Mouse (Mus musculus): Measurements from ENCODE around the gene Cela1. TPM values are rescaled to one million over a fixed set of nuclear protein-coding genes. Genes with fewer than 3 reads are reported as not detected.

Gene Cela1
- total RNA-seq, 2 experiments from 2014 or later = 2.4 to 3.3 TPM

DNA sequence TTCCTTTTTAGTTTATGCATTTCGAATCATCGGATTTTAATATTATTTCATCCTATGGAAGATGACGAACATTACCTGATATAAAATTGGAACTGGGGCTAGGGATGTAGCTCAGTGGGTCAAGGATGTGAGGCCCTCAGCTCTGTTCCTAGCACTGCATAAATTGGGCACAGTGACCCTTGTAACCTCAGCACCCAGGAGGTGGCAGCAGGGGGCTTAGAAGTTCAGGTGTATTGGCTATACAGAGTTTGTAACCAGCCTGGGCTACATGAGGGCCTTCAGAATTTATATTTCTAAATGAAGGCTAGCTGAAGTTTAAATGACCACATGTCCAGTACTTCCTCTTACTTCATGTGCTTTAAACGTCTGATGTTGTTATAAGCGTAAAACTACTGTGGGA lies 33.7 kb upstream of the Cela1 start:
- TF ChIP-seq CTCF (IDR thresholded peaks at IDR 0.05) = no peak
- no peak overlapping the region for H3K27ac ChIP-seq
- H3K4me3 ChIP-seq = no peak overlapping the region
- DNase-seq (ENCODE audit: extremely low spot score in 1 of 2, low spot score in 2 of 2) = no peak
- intact Hi-C loops (cut with DNase I) = no loop called here

DNA sequence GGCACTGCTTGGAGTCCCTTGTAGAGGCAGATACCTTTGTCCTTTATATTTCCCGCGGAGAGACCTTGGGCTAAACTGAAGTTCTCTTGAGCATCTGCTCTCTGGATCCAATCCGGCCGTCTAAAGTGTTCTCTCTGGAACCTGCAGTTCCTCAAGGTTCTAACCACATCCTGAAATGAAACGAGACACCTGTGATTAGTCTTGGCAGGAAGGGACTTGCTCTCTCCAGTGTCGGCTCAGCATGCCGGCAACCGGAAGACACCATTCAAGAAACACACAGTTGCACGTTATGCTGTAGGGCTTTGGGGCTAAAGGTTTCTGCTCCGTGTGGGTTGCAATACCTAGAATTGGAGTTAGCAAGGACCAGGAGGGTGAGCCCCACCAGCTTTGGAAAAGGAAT lies 32.3 kb upstream of the Cela1 start:
- no peak overlapping the region for H3K27ac ChIP-seq
- DNase-seq (ENCODE audit: extremely low spot score in 1 of 2, low spot score in 2 of 2) = no peak
- H3K4me3 ChIP-seq = no peak overlapping the region
- no peak for TF ChIP-seq CTCF (IDR thresholded peaks at IDR 0.05)
- intact Hi-C loops (cut with DNase I) = no loop called here

DNA sequence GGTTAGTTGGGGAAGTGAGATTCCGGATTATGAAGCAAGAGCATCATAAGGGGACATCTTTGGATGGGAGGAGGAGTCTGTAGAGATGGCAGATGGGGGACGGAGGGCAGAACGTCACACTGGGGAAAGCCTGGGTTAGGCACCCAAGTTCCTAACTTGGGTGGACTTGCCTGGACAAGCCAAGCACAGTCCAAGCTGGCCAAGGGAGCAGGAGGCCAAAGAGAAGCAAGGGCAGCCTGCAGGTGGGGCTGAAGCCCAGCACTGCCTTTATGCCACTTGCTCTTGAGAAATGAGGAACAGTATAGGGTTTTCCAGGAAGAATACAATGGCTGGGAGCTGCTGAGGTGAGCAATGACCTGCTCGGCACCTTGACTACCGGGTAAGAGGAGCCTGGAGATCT lies 31.5 kb upstream of the Cela1 start:
- no peak overlapping the region for H3K4me3 ChIP-seq
- intact Hi-C loops (cut with DNase I) = no loop called here
- H3K27ac ChIP-seq = no peak overlapping the region
- no peak for TF ChIP-seq CTCF (IDR thresholded peaks at IDR 0.05)
- DNase-seq (ENCODE audit: extremely low spot score in 1 of 2, low spot score in 2 of 2) = no peak

DNA sequence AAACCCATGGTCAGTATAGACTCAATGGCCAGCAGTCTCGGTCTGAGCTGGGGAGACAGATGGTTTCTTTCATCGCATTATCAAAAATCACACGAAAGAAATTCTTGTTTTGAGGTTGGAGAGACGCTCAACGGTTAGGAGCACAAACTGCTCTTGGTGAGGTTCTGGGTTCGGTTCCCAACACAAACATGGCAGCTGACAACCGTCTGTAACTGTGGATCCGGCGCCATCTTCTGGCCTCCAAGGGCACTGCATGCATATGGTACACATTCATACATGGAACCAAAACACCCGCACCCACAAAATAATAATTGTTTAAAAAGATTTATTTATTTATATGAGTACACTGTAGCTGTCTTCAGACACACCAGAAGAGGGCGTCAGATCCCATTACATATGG lies 30.9 kb upstream of the Cela1 start:
- peak; percentile 27 for TF ChIP-seq CTCF (IDR thresholded peaks at IDR 0.05)
- H3K27ac ChIP-seq = no peak overlapping the region
- intact Hi-C loops (cut with DNase I) = no loop called here

DNA sequence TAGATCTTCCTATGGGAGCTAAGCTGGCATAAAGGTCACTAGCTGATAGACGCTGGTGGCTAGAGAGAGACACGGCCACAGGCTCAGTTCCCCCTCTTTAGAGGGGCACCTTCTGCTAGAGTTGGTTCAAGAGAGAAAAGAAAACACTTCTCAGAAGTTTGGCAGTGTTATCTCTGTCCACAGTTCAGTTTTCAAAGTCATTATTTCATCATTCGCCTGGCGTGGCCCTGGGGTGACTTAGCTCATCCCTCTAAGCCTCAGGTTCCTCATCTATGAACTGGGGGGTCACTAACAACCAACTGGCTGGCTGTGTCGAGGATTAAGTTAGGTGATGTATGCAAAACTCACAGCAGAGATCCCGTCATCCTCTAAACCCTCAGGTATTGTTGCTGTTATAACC lies 30.2 kb upstream of the Cela1 start:
- TF ChIP-seq CTCF (IDR thresholded peaks at IDR 0.05) = no peak
- DNase-seq (ENCODE audit: extremely low spot score in 1 of 2, low spot score in 2 of 2) = no peak
- Histone ChIP-seq H3K27ac (no peak overlapping the region), H3K4me3 (no peak overlapping the region)
- intact Hi-C loops (cut with DNase I) = no loop called here

More for the DNA sequence above, 30.9 kb upstream of the Cela1 start:
- no peak for DNase-seq (ENCODE audit: extremely low spot score in 1 of 2, low spot score in 2 of 2)
- no peak overlapping the region for H3K4me3 ChIP-seq

DNA sequence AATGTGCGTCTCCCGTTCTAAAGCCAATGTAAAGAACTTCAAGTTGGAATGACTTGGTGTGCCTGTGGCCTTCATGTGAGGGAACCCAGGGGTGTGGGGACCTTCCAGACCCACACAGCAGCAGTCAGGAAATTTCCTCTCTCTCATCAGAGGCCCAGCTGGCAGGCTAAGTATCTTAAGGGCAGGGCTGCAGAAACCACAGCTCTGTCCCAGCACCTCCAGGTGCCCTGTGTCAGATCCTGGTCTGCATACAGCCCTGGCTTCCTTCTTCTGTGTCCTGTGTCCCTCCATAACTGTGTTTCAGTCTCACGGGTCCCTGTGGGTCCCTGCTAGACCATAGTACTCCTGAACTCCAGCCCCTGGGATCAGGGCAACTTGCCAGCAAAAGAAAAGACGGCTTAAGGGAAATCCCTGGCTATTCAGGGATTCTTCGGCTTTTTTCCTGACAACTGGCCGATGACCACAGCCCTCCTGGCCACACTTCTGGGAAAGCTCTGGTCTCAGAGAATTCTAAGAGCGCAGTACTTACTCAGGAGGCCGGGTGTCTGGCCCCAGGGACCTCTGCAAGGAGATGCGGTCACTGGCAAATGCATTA lies 27.8 kb upstream of the Cela1 start:
- no peak overlapping the region for H3K27ac ChIP-seq
- intact Hi-C loops (cut with DNase I) = no loop called here
- no peak for DNase-seq (ENCODE audit: extremely low spot score in 1 of 2, low spot score in 2 of 2)
- no peak overlapping the region for H3K4me3 ChIP-seq
- TF ChIP-seq CTCF (IDR thresholded peaks at IDR 0.05) = no peak

DNA sequence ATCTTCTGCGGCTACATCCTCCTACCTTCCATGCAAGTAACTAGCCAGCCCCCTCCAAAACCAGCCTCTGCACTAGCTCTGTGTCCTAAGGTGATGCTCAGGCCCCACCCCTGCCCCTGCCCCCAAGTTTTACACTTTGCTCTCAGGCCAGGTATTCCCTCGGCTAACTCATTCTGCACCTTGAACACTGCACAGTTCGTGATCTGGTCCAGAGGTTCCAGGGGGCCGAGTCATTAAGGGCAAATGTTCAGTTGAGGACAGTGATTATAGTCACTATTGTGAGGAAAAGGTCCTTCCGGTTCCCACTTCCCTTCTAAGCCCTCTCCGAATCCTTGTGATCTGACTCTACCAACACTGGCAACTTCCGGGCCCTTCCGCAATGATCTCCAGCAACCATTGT lies 26.7 kb upstream of the Cela1 start:
- no peak for DNase-seq (ENCODE audit: extremely low spot score in 1 of 2, low spot score in 2 of 2)
- no peak for TF ChIP-seq CTCF (IDR thresholded peaks at IDR 0.05)
- Histone ChIP-seq H3K4me3 (no peak overlapping the region), H3K27ac (no peak overlapping the region)
- intact Hi-C loops (cut with DNase I) = no loop called here

DNA sequence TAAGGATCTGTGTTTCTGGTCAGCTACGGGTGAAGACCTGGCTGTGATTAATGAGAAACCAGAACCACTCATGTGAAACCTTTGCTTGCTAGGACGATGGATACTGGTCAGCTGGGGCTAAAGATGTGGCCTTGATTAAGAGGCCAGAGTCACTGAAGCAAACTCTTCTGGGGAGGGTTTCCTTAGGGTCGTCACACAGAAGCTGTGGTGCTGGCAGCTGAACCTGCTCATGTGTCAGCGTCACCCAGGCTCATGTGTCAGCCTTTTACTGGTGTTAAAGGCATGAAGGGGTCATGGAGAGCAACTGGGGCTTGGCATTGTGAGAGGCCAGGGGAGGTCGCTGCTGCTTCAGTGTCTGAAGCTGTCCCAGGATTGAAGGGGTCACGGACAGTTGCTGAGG lies 23.1 kb upstream of the Cela1 start:
- no peak for DNase-seq (ENCODE audit: extremely low spot score in 1 of 2, low spot score in 2 of 2)
- intact Hi-C loops (cut with DNase I) = no loop called here
- Histone ChIP-seq H3K27ac (no peak overlapping the region), H3K4me3 (no peak overlapping the region)
- TF ChIP-seq CTCF (IDR thresholded peaks at IDR 0.05) = no peak

DNA sequence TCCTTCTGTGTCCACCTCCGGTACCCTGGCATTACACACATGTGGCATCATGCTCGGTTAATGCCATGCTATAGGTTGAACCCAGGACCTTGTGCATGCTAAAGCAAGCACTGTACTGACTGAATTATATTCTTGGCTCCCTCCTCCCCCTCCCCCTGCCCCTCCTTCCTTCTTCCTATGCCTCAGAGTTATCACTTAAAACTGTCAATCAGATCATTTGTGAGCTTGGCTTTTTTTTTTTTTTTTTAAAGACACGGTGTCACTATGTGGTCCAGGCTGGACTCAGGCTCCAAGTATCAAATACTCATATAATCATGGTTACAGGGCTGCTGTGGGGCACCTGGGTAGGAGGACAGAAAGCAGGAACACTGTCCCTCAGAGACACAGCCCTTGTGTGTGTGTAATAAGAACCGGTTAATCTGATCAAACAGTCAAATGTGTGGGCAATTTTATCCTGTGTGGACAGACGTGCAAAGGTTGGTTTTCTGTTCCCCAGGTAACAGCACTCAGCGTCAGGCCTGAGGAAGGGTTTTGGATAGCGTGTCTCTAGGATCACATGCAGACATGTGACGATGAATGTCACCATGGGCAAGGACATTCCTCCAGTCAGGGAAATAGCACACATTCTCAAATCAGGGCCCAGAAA lies 20.8 kb upstream of the Cela1 start:
- Histone ChIP-seq H3K27ac (no peak overlapping the region), H3K4me3 (no peak overlapping the region)
- intact Hi-C loops (cut with DNase I) = no loop called here
- DNase-seq (ENCODE audit: extremely low spot score in 1 of 2, low spot score in 2 of 2) = no peak
- no peak for TF ChIP-seq CTCF (IDR thresholded peaks at IDR 0.05)

DNA sequence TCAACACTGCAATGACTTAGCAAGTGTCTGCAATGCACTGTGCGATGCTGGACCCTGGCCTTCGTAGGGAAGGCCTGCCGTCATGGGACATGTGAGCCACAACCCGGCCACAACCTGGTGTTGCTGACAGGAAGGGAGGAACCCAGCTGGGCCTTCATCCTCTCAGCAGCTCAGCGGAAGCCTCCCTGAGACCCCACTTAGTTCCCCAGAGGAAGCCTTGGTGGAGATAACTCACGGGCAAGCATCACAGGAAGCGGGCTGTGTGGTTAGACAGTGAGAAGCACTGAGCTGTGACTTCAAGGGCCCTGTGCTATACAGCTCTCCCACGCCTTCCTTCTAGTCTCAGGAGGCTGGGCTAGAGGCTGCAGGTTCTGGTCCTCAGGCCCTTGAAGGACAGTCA lies 18.5 kb upstream of the Cela1 start:
- intact Hi-C loops (cut with DNase I) = no loop called here
- TF ChIP-seq CTCF (IDR thresholded peaks at IDR 0.05) = no peak
- no peak for DNase-seq (ENCODE audit: extremely low spot score in 1 of 2, low spot score in 2 of 2)
- Histone ChIP-seq H3K27ac (no peak overlapping the region), H3K4me3 (no peak overlapping the region)

DNA sequence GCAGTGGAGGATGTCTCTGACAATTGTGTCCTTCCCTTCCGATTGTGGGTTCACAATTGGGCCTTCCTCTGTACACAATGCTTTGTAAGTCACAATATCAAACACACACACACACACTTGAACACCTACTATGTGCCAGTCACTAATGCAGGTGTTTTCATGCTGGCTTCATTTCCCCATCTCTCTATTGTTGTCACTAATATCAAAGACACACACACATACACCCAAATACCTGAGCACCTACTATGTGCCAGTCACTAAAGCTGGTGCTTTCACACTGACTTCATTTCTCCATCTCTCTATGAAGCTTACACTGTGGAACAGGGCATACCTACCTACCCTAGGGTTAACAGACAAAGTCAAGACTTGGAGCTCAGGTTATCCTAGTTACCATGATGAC lies 17.7 kb upstream of the Cela1 start:
- Histone ChIP-seq H3K4me3 (no peak overlapping the region), H3K27ac (no peak overlapping the region)
- intact Hi-C loops (cut with DNase I) = no loop called here
- no peak for DNase-seq (ENCODE audit: extremely low spot score in 1 of 2, low spot score in 2 of 2)
- no peak for TF ChIP-seq CTCF (IDR thresholded peaks at IDR 0.05)

DNA sequence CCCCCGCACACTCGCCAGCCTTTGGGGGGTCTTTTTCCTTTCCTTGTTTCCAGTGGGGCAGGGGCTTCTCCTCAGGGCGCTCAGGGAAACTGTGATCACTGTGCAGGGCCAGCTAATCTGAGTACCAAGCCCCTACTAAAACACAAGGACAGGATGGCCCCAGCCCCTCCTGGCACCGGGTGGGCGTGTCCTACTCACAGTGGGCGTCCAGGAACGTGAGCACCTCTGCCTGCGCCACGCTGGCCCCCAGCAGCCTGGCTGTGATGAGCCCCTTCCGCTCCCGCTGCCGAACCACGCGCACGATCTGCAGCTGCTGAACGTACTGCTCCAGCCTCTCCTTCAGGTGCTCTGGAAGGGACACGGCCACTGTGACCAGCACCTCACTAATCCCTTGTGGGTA lies 16.2 kb upstream of the Cela1 start:
- TF ChIP-seq CTCF (IDR thresholded peaks at IDR 0.05) = no peak
- intact Hi-C loops (cut with DNase I) = no loop called here
- H3K27ac ChIP-seq = no peak overlapping the region
- H3K4me3 ChIP-seq = no peak overlapping the region
- no peak for DNase-seq (ENCODE audit: extremely low spot score in 1 of 2, low spot score in 2 of 2)

DNA sequence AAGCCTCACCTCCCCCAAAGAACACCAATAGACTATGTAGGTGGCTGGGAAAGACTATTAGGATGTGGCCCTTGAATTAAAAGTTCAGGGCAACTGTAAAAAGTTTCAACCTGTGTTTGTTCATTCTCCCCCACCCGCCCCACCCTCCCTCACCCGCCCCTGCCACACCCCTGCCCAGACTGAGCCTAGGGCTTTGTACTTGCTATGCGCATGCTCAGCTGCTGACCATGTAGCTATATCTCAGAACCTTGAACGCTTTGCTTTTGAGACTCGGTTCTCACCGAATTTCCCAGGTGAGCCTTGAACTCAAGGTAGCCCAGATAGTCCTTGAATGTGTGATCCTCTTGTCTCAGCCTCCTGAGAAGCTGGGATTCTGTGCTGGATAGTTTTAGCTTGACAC lies 14.1 kb upstream of the Cela1 start:
- no peak for DNase-seq (ENCODE audit: extremely low spot score in 1 of 2, low spot score in 2 of 2)
- Histone ChIP-seq H3K4me3 (no peak overlapping the region), H3K27ac (no peak overlapping the region)
- TF ChIP-seq CTCF (IDR thresholded peaks at IDR 0.05) = no peak
- intact Hi-C loops (cut with DNase I) = no loop called here
